Mouse (Mus musculus): ENCODE measurements around the gene Krt82. TPM values are rescaled to one million over a fixed set of nuclear protein-coding genes. Genes with fewer than 3 reads are reported as not detected.

Krt82 gene
- not detected in 2 replicates for total RNA-seq (2021)
- long read RNA-seq, experiment 1, result 0 reads
- long read RNA-seq, experiment 2, result 0 reads

- no peak for DNase-seq
Observed at GRCm38 (mm10) chr15:101550567-101550966, at the start of gene Krt82. Krt82 (minus strand) TSS chr15:101550667.

- no peak for DNase-seq
Observed at GRCm38 (mm10) chr15:101599123-101599522, 48.7 kb upstream of the Krt82 start.

GRCm38 (mm10) chr15:101588216-101588615 lies 37.7 kb upstream of the Krt82 start:
- peak; percentile 11 for DNase-seq

GRCm38 (mm10) chr15:101584456-101584855 lies 34.0 kb upstream of the Krt82 start:
- DNase-seq, result peak; percentile 36

- DNase-seq, result no peak
Observed at GRCm38 (mm10) chr15:101583211-101583965, 32.9 kb upstream of the Krt82 start.

- DNase-seq, result no peak
Observed at GRCm38 (mm10) chr15:101581701-101582100, 31.2 kb upstream of the Krt82 start.

GRCm38 (mm10) chr15:101575506-101575905 lies 25.0 kb upstream of the Krt82 start:
- no peak for DNase-seq

- no peak for DNase-seq
Observed at GRCm38 (mm10) chr15:101573796-101574345, 23.4 kb upstream of the Krt82 start, which contains the start of gene Krt75. Krt75 (minus strand) TSS chr15:101573904.

- DNase-seq, result no peak
Observed at GRCm38 (mm10) chr15:101567780-101568179, 17.3 kb upstream of the Krt82 start.

GRCm38 (mm10) chr15:101562850-101563249 lies 12.4 kb upstream of the Krt82 start, which contains the start of gene Krt90:
Krt90 (minus strand) TSS chr15:101562950.
- no peak for DNase-seq

- DNase-seq, result no peak
Observed at GRCm38 (mm10) chr15:101558034-101558646, 7.7 kb upstream of the Krt82 start.

GRCm38 (mm10) chr15:101553169-101553568 lies 2.7 kb upstream of the Krt82 start:
- peak; percentile 52 for DNase-seq

GRCm38 (mm10) chr15:101552188-101552587 lies 1.7 kb upstream of the Krt82 start:
- no peak for DNase-seq

- no peak for DNase-seq
Observed at GRCm38 (mm10) chr15:101544478-101544877, 6.0 kb downstream of the Krt82 start.

- DNase-seq, result peak; percentile 9
Observed at GRCm38 (mm10) chr15:101542543-101542942, 7.9 kb downstream of the Krt82 start.

- no peak for DNase-seq
Observed at GRCm38 (mm10) chr15:101538580-101538900, 11.9 kb downstream of the Krt82 start.

GRCm38 (mm10) chr15:101537864-101538579 lies 12.4 kb downstream of the Krt82 start:
- DNase-seq, result no peak

GRCm38 (mm10) chr15:101536054-101536850 lies 14.2 kb downstream of the Krt82 start:
- peak; percentile 16 for DNase-seq

GRCm38 (mm10) chr15:101532720-101533119 lies 17.7 kb downstream of the Krt82 start, which contains the start of gene Krt84:
Krt84 (minus strand) TSS chr15:101532820.
- DNase-seq, result no peak

- DNase-seq, result no peak
Observed at GRCm38 (mm10) chr15:101522556-101523232, 27.8 kb downstream of the Krt82 start.

GRCm38 (mm10) chr15:101519792-101520191 lies 30.7 kb downstream of the Krt82 start:
- DNase-seq, result peak; percentile 85

Data from adrenal gland, postnatal 14 days (tissue).